Mouse (Mus musculus): ENCODE results near the gene Gm28038. TPM values are rescaled to one million over a fixed set of nuclear protein-coding genes. Genes with fewer than 3 reads are reported as not detected.

Gm28038 gene
- polyA plus RNA-seq, 1 experiment from 2014 or later: not detected

- DNase-seq (ENCODE audit: low spot score): no peak
- Histone ChIP-seq H3K4me1 (ENCODE audit: insufficient read depth, low read depth, low read length) (peaks cover 5% of the 10 kb centered on the region), H3K4me2 (replicated peaks; ENCODE audit: low read depth, low read length) (no peak overlapping the region), H3K9ac (replicated peaks; ENCODE audit: low read depth) (no peak overlapping the region), H3K27me3 (replicated peaks; ENCODE audit: insufficient read depth, low read length) (no peaks in the 10 kb centered on the region), H3K36me3 (ENCODE audit: insufficient read depth, low read length) (peaks cover 48% of the 10 kb centered on the region), H3K9me3 (ENCODE audit: low read length) (no peaks in the 10 kb centered on the region), H3K27ac (ENCODE audit: low read length) (peak overlapping the region; percentile 66), H3K4me3 (ENCODE audit: low read depth, low read length) (no peak overlapping the region)
- WGBS: 83% methylated on average over 15 of the region's 15 CpGs
- TF ChIP-seq EP300 (IDR thresholded peaks at IDR 0.05): no peak
- TF ChIP-seq CTCF (IDR thresholded peaks at IDR 0.05): no peak
- no peak for ATAC-seq
Observed at GRCm38 (mm10) chr2:30259131-30260064, 21.4 kb upstream of the Gm28038 start.

DNA sequence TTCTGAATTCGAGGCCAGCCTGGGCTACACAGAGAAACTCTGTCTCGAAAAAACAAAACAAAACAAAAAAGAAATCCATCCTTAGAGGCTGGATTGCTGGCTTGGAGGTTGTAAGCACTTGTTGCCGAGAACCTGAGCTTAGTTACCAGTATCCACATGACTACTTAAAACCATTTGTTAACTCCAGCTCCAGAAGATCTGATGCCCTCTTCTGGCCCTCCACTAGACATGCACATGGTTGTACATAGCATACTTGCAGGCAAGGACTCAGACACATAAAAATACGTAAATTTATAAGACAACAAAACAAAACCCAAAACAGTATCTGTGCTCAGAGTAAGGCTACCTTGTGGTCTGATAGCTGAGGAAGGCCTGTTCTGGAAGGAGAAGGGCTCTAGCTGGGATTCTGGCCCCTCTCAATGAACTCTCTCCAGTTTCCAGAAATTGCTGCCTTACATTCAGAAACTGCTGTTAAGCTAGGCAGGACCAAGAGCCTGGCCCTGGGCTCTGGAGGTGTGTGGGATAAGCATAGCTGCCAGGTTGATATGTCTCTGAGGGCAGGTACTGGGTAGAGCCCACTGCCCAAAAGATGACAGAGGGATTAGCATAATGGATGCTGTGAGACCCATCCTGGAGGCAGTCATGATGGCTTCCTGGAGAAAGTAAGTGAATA, 19.6 kb upstream of the Gm28038 start:
- peaks cover 21% of the 10 kb centered on the region for H3K4me1 ChIP-seq (ENCODE audit: insufficient read depth, low read depth, low read length)
- no peak overlapping the region for H3K9ac ChIP-seq (replicated peaks; ENCODE audit: low read depth)
- TF ChIP-seq EP300 (IDR thresholded peaks at IDR 0.05) (no peak), CTCF (IDR thresholded peaks at IDR 0.05) (peak; percentile 43)
- no peak for ATAC-seq
- no peaks in the 10 kb centered on the region for H3K27me3 ChIP-seq (replicated peaks; ENCODE audit: insufficient read depth, low read length)
- 84% methylated on average over 4 of the region's 4 CpGs for WGBS
- no peak overlapping the region for H3K4me3 ChIP-seq (ENCODE audit: low read depth, low read length)
- H3K36me3 ChIP-seq (ENCODE audit: insufficient read depth, low read length): peaks cover 43% of the 10 kb centered on the region
- DNase-seq (ENCODE audit: low spot score): no peak
- no peak overlapping the region for H3K27ac ChIP-seq (ENCODE audit: low read length)
- no peaks in the 10 kb centered on the region for H3K9me3 ChIP-seq (ENCODE audit: low read length)
- H3K4me2 ChIP-seq (replicated peaks; ENCODE audit: low read depth, low read length): no peak overlapping the region

DNA sequence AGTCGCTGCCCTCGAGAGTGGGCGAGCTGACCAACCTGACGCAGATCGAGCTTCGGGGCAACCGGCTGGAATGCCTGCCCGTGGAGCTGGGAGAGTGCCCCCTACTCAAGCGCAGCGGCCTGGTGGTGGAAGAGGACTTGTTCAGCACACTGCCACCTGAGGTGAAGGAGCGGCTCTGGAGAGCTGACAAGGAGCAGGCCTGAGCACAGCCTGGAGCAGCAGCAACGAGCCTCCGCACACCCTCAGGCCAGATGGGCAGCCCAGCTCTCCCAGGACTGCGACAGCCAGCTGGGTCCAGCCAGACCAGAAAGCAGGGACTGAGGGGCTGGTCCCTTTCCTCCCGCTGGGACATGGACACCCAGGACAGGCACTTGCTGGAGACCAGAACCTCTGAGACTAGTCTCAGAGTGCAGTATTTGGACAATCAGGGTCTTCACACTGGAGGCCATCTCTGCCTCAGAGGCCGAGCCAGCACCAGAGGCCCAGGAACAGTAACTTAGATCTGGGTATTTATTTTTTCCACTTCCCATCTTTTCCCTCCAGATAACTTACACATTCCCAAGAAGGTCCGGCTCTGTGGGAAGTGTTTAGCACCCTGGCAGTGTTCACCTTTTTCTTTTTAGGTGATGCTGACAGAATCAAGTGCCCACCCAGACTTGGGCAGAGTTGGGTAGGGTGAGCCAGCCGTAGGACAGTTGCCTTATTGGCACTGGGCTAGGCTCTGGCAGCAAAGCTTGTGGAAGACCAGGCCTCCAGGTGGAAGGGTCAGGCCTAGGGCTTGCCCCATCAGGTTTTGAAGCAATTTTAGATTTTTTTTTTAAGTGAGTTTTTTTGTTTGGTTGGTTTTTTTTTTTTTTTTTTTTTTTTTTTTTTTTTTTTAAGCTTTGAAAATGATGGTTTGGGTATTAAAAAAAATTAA, 18.7 kb upstream of the Gm28038 start:
- ATAC-seq (no peak), DNase-seq (ENCODE audit: low spot score) (no peak)
- no peak overlapping the region for H3K4me2 ChIP-seq (replicated peaks; ENCODE audit: low read depth, low read length)
- H3K27ac ChIP-seq (ENCODE audit: low read length): peak overlapping the region; percentile 64; the same call in 1 of the 2 replicates
- no peak for TF ChIP-seq EP300 (IDR thresholded peaks at IDR 0.05)
- no peak for TF ChIP-seq CTCF (IDR thresholded peaks at IDR 0.05)
- H3K36me3 ChIP-seq (ENCODE audit: insufficient read depth, low read length): peaks cover 35% of the 10 kb centered on the region
- WGBS: 85% methylated on average over 18 of the region's 18 CpGs
- no peaks in the 10 kb centered on the region for H3K27me3 ChIP-seq (replicated peaks; ENCODE audit: insufficient read depth, low read length)
- no peak overlapping the region for H3K9ac ChIP-seq (replicated peaks; ENCODE audit: low read depth)
- H3K4me3 ChIP-seq (ENCODE audit: low read depth, low read length): no peak overlapping the region
- H3K4me1 ChIP-seq (ENCODE audit: insufficient read depth, low read depth, low read length): peaks cover 30% of the 10 kb centered on the region
- no peaks in the 10 kb centered on the region for H3K9me3 ChIP-seq (ENCODE audit: low read length)

GRCm38 (mm10) chr2:30262840-30263441, 17.9 kb upstream of the Gm28038 start:
- peak overlapping the region; percentile 2; the same call in 1 of the 2 replicates for H3K27ac ChIP-seq (ENCODE audit: low read length)
- 16% methylated on average over 4 of the region's 4 CpGs for WGBS
- peaks cover 27% of the 10 kb centered on the region for H3K4me1 ChIP-seq (ENCODE audit: insufficient read depth, low read depth, low read length)
- H3K9me3 ChIP-seq (ENCODE audit: low read length): no peaks in the 10 kb centered on the region
- peaks cover 27% of the 10 kb centered on the region for H3K36me3 ChIP-seq (ENCODE audit: insufficient read depth, low read length)
- no peaks in the 10 kb centered on the region for H3K27me3 ChIP-seq (replicated peaks; ENCODE audit: insufficient read depth, low read length)
- H3K9ac ChIP-seq (replicated peaks; ENCODE audit: low read depth): no peak overlapping the region
- ATAC-seq (no peak), DNase-seq (ENCODE audit: low spot score) (peak; percentile 67)
- TF ChIP-seq CTCF (IDR thresholded peaks at IDR 0.05): no peak
- no peak overlapping the region for H3K4me3 ChIP-seq (ENCODE audit: low read depth, low read length)
- H3K4me2 ChIP-seq (replicated peaks; ENCODE audit: low read depth, low read length): no peak overlapping the region

DNA sequence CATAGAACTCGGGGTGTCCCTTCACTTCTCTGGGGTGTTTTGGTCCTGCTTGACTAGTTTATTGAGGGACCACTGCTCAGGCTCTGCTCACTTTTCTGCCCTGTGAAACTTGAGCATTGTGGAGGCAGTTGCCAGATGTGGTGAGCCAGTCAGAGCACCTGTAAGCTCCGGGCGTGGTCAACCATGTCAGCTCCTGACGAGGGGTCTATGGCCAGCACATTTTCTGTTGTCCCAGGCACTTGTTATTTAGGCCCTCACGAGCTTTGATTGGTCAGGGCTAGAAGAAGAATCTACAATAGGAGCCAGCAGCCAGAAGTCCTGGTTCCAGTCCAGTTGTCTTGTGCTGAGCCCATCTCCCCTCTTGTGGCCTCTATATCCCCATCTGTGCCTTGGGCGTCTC, 17.0 kb upstream of the Gm28038 start:
- Histone ChIP-seq H3K27ac (ENCODE audit: low read length) (no peak overlapping the region; the same call in 1 of the 2 replicates), H3K4me1 (ENCODE audit: insufficient read depth, low read depth, low read length) (peaks cover 25% of the 10 kb centered on the region)
- 87% methylated on average over 6 of the region's 6 CpGs for WGBS

More for the DNA sequence above, 17.0 kb upstream of the Gm28038 start:
- H3K9me3 ChIP-seq (ENCODE audit: low read length): no peaks in the 10 kb centered on the region
- ATAC-seq: no peak
- no peak overlapping the region for H3K4me2 ChIP-seq (replicated peaks; ENCODE audit: low read depth, low read length)
- H3K27me3 ChIP-seq (replicated peaks; ENCODE audit: insufficient read depth, low read length): no peaks in the 10 kb centered on the region
- no peak for DNase-seq (ENCODE audit: low spot score)
- no peak overlapping the region for H3K9ac ChIP-seq (replicated peaks; ENCODE audit: low read depth)
- H3K4me3 ChIP-seq (ENCODE audit: low read depth, low read length): no peak overlapping the region
- TF ChIP-seq CTCF (IDR thresholded peaks at IDR 0.05) (no peak), EP300 (IDR thresholded peaks at IDR 0.05) (no peak)
- H3K36me3 ChIP-seq (ENCODE audit: insufficient read depth, low read length): peaks cover 25% of the 10 kb centered on the region

All from lung, postnatal 0 days (tissue).